Mouse (Mus musculus) spleen, postnatal 14 days (tissue): ENCODE results near the gene Pstpip1.

Source experiments
- DNase-seq, 2 experiments: peaks; one replicate each; pipeline ENCODE4 v3.0.0; 2021 to 2022; ENCODE audit warnings: low spot score in 2 of 2

The Pstpip1 gene

DNA sequence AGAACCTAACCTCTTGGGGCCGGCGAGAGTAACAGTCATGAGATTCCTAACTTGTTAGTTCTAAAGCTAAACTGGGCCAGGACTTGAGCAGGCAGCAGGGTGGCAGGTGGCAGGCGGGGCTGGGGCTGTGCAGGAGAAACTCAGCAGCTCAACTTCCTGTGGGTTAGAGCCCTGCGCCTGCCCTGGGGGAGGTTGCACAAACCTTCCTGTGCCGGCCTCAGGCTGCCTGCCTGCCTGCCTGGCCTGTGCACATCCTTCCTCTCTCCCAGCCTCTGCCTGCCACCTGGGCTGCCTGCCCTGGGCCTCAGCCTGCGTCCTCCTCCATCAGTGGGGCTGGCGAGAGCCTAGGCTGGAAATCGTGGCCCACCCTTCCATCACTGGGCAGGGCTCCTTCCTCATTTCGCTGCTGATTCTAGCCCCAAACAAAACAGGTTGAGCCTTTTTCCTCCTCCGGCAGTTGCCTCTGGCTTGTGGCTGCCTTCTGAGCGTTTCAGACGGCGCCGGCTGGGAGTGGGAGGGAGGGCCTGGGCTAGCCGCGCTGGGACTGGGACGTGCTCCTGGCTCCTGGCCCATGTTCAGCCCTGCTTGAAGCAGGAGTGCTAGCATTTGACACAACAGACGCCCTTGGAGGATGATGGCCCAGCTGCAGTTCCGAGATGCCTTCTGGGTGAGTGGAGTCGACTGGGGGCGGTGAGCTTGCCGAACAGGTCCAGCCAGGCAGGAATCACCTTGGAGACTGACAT lies at the start of gene Pstpip1:
Gene Pstpip1, plus strand, starts transcription at position 185 of the 743 bp plus-strand sequence.
- peak; percentile 53 to 58 for DNase-seq

DNA sequence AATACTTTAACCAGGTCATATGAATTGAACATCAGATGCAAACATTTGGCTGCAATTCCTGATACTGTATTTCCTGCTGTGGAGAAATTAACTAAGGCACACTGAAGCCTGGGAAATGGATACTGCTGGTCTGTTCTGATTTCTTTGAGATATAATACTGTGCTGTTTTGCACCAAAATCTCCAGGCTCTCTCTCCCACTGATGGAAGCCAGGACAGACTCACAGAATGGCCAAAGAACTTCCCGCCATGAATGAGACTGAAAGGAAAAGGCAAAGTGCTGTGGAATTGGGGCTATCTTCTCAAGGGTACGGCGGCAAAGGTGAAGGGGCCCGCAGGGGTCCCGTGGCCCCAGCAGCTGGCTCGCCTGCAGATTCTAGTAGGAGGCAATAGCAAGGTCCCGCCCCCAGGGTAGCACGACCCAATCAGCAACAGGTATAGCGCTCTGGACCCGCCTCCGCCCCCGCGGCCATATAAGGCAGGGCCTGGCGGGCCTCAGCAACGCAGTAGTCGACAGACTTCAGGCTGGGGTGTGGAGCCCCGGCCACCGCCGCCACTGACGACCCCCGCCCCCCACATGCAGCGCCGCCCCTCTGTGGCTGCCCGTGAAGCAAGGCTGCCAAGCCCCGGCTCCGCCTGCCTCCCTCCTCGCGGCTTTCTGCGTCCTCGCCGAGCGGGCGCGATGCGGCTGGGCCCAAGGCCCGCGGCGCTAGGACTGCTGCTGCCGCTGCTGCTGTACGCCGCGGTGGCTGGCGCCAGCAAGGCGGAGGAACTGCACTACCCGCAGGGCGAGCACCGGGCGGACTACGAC lies 48.2 kb upstream of the Pstpip1 start, which contains the start of gene Rcn2:
Gene Rcn2, plus strand, starts transcription at position 474 of the 809 bp plus-strand sequence.
- DNase-seq = peak; percentile 90 to 93

DNA sequence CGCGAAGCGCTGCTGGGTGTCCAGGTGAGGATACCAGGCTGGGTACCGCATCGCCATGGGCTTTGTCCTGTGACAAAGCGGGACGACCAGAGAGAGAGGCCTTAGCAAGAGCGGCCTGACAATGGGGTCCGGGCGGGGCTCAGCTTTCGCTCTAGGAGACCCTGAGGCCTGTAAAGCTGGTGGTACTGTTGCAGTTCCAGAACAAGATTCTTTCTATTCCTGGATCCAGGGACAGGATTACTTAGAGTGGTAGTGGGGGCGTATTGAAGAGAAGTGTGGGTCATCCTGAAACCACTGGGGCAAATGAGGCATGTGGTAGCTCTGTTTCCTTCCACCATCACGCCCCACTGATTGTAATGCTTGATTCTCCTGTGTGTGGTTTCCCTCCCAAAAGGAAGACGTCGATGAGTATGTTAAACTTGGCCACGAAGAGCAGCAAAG lies 47.6 kb upstream of the Pstpip1 start:
- DNase-seq = no peak

DNA sequence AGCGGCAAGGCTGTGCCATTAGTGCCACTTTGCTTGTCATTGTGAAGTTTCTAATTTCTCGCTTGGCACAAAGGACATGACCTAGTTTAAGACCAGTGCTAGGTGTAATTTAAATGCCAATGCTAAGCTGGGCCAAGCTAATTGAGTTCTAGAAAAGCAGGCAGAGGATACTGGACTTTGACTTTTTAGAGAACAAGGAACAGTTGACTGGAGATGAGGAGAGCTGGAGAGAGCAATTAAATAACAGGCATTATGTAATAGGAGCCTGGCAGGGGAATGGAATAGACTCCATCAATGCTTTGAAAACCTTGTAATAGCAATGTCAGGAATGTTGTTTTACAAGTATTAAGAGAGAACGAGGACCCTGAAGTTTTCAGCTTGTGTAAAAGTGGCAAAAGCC lies 36.0 kb upstream of the Pstpip1 start:
- no peak for DNase-seq

DNA sequence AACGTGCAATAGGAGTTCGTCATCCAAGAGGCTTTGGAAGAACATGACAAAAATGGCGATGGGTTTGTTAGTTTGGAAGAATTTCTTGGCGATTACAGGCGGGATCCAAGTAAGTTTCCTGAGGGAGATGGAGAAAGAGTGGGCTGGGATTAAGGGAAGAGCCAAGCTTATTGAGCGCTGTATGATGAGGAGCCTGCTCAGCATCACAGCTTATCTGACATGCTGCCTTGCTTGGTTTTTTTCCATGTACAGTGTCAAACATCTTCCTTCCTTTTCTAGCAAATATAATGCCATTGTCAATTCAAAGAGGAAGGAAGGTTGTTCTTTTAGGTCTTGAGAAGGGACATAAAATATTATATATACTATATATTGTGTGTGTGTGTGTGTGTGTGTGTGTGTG lies 33.6 kb upstream of the Pstpip1 start:
- no peak for DNase-seq

DNA sequence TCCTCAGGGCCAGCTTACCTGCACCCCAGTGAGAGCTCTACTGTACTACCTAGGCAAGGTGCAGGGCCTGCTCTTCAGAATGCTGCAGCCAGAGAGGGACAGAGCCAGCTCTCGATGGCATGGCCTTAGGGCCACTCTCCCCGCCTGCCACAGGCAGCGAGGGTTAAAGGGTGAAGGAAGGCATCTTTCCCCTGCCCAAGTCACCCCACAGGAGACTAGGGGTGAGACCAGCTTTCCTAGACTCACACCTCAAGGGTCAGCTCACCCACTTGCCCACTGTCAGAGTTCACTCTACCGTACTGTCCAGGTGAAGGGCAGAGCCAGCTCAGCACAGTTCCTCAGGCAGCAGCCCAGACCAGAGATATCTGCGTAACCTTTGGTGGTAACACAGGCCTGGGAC lies 27.4 kb upstream of the Pstpip1 start:
- no peak for DNase-seq

DNA sequence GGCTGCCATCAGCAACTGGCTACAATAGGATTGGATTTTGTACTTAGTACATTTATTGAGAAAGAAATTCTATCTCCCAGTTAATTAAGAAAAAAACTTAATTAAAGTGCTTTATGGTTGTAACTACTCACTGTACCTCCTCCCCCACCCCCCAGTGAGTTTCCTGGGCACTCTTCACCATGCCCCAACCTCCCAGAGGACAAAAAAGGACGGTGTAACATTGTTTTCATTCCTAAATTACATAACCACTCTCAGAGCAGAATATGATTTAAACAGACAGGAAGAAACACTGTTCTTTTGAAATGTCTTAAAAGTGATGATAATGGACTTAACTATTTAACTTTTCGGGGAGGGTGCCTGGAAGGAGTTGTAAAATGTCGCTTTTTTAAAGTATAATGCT lies 24.8 kb upstream of the Pstpip1 start:
- no peak for DNase-seq

DNA sequence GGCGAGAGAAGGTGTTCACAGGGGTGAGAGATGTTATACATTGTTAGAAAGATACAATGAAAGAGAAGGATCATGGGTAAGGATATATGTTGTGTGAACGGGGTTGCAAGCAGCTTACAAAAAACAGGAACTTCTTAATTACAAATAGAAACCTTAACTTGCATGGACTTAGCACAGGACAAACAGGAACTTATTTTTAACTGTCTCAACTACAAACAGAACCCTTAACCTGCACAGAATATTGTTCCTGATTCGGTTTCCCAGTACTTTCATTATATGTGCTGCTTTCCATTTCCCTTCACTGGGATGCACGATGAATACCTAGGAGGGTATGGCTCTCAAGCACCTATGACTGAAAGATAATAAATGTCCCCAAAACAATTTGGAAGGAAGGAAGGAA lies 21.8 kb upstream of the Pstpip1 start:
- no peak for DNase-seq

DNA sequence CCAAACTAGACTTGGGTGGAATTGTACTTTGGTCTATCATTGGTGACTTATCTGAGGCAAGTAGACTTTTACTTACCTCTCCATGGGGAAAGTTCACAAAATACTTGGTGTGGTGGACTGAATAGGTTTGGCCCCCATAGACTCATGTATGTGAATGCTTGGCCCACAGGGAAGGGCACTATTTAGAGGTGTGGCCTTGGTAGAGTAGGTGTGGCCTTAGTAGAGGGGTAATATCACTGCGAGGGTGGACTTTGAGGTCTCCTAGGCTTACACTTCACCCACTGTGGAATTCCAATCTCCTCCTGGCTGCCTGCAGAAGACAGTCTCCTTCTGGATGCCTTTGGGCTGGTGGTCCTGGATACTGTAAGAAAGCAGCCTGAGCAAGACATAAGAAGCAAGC lies 21.1 kb upstream of the Pstpip1 start:
- no peak for DNase-seq

DNA sequence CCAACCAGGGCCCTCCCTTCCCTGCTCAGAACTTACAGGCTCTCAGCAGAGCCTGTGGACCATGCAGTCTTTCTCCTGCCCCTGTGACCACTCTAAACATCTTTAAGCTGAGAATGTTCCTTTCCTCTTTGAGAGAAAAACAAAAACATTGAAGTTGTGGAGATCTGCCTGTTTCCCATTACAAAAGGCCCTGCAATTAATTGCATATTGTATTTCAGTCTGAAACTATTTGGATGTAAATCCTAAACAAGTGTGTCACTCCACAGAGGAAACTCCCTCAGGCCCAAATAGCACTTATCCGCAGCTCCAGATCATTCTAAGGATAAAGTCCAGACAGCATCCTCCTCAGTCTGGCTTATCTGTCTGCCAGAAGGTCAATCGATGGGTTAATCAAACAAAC lies 16.9 kb upstream of the Pstpip1 start:
- no peak for DNase-seq

DNA sequence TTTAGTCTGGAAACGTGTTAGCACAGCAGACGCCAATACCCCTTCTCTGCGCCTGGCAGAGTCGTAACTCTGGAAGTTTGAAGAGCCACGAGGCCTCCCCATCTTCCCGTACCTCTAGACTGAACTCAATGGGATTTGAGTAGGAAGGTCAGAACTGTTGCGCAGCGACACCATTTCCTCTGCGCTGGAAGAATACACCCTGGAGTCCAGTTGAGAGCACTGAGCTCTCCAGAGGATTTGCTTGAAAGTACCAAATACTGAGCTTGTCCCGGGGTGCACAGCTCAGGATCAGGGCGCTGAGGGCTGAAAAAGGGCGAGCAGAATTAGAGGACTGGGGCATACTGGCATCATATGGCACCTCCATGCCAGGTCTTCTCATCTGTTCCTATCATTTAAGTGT lies 14.9 kb upstream of the Pstpip1 start:
- no peak for DNase-seq

DNA sequence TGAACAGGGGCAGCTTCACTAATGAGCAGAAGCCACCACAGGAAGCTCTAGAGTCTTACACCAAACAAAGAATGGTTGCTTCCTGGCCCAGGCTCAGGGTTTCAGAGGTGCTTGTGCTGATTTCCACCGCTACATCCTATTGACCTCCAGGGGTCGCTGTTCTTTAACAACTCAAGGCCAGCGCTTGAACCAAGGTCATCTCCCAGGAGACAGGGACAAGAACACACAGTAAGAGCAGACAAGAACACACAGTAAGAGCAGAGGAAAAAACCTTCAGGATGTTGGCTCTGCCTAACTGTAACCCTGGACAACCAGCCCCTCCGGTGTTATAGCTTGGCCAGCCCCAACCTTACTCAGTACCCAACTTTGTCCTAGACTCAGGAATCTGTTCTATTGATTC lies 14.5 kb upstream of the Pstpip1 start:
- peak in 1 of 2 experiments; percentile 47 for DNase-seq

DNA sequence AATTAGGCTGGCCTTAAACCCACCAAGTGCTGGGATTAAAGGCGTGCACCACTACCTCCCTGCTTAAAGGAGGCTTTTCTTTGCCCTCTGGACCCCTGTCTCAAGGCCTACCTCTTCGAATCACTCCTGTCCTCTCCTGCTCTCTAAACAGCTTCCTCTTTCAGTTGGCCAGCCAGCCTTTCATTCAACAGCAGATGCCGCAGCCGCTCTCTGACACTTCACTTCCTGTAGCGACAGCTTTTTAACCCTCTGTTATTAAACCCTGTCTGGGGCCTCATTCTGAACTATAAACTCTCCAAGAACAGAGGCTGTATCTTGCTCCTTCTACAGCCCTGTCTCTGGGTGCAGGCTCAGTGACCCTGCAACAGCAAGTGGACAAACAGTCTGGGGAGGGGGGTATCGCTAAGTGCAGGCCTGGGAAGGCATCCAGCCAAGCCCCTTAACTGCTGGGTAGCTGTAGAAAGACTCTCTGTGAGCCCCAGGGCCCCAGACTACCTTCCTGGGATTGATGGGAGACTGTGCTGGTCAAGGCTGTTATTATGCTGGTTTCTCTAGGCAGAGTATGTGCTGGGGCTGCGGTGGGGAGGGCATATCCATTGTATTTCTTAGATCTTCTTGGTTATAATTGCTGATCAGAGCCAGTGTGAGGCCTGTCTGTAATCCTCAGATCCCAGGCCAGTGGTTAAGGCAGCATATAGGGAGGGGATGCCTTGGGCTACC lies 13.7 kb upstream of the Pstpip1 start:
- DNase-seq = peak in 1 of 2 experiments; percentile 45

DNA sequence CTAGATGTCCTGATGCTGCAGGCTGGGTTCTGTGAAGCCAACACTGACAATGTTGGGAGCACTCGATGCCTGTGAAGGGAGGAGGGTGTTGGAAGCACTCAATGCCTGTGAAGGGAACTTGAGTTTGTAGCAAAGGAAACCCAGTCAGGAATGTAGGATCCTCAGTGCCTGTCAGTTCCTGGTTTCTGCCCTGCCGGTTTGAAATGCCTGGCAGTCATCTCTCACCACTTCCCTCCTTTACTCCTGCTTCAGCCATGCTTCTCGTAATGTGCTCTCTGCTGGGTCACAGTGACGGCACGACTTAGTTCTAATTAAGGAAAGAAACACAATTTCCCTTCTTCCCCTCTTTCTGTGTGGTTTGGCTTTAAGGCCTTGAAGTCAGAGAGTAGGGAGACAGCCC lies 10.2 kb upstream of the Pstpip1 start:
- no peak for DNase-seq

DNA sequence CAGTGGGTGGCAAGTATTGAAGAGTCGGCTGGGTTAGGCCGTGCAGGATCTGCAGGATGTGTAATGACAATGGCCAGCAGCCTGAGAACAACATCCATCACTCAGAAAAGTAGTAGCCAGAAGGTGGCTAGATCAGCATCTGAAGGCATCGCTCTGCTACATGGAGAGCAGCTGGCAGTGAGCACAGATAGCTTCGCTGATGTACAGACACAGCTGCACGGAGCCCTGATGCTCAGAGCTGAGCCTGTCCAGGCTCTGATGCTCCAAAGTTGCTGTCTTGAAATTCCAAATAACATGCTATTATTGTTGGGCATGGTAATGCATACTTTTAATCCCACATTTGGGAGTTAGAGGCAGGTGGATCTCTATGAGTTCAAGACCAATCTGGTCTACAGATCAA lies 3.2 kb upstream of the Pstpip1 start:
- no peak for DNase-seq

DNA sequence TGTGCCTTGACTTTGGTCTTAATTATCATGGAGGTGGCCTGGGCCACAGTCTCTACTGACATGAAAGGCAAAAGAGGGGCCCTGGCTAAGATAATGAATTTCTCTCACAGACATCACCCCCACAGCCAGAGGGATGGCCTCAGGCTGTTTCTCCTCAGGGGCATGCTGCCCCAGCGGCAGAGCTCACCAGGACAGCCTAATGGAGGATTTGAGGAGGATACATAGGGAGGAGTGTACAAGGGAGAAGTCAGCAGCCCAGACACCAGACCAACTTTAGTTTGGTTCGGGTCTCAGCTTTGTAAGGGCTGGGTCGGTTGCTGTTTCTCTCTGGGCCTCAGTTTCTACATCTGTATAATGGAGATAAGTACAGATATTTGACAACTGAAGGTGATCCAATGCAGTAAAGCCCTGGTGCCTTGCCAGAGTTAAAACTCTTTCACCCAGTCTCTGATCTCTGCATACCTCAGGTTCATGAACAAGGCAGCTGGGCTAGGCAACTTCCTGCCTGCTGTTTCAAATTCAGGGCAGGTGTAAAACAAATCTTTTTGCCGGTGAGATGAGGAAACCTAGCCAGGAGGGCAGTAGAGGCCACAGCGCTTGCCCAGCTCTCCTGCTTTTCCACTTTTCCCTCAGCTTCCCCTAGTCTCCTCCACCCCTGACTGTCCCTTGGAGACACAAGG lies 924 bp downstream of the Pstpip1 start:
- no peak for DNase-seq

DNA sequence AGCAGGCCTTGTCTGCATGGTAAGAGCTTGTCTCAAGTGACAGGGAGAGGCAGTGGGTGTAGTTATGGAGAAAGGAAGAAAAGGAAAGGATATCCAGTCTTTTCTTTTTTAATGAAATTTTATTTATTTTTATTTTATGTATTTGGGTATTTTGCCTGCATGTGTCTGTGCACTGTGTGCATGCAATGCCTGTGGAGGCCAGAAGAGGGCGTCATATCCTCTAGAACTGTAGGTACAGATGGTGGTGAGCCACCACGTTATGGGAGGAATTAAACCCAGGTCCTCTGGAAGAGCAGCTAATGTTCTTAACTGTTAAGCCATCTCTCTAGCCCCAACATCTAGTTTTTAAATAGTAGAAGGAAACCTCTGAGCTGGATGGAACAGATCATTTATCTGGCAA lies 2.3 kb downstream of the Pstpip1 start:
- DNase-seq = no peak

DNA sequence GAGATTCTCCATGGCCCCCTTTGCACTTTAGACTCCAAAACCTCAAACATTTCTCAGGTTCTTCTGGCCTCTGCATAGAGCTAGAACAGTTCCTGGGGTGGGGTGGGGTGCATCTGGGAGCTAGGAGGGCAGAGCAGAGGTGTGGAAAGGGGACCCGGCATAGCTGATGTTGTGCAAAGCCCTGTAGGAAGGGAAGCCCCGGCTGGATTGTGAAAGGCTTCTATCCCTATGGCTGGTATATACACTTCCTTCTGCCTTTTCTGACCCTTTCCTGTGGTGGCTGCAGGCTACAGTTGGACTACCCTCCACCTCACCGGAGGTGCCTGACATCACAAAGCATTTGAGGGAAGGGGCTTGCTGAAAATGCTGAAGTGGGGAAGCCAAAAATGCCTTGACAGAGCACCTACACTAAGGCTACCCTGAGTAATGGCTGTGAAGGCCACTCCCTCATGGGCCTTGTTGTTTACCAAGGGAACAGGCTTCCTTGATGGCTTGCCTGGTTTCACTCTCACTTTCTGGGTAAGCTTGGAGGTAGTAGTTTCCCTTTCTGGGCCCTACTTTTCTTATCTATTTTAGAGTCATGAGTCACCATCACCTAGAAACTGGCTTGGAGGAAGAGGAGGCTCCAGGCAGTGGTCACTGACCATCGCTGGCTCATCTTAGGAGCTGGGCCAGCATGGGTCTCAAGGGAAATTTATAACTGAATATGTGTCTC lies 8.0 kb downstream of the Pstpip1 start:
- DNase-seq = no peak

DNA sequence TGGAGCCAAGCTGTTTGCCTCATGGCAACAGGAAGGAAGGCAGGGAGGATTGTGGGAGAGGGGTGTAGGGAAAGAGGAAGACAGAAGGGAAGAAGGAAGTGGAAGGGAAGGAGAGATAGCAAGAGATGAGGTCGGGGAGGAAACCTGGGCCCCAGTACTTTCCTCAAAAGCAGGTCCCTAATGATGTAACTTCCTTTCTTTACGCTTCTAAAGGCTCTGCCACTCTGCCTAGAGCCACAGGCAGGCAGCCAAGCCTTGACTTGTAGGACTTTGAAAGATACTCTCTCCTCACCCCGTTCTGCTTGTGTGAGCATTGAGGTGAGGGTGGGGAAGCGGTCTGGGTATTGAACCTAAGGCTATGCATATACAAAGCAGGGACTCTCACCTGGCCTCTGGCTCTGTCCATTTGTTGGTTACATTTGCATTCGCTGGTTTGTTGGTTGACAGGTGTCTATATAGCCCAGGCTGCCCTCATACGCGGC lies 10.3 kb downstream of the Pstpip1 start:
- no peak for DNase-seq

DNA sequence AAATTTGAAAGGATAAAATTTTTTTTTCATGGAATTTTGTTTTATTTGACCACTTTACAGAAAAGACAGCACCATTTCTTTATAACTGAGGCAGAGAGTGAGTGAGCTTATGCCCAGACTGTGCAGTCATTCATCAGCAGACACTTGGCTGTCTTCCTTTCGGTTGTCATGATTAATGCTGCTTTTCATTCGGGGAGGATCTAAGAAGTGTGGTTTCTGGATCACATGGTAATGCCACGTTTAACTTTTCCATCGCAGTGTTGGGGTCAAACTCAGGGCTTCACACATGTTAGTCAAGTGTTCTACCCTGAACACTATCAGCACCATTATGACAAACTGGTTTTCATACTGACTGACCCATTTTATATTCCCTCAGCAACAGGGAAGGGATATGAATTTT lies 11.3 kb downstream of the Pstpip1 start:
- no peak for DNase-seq

DNA sequence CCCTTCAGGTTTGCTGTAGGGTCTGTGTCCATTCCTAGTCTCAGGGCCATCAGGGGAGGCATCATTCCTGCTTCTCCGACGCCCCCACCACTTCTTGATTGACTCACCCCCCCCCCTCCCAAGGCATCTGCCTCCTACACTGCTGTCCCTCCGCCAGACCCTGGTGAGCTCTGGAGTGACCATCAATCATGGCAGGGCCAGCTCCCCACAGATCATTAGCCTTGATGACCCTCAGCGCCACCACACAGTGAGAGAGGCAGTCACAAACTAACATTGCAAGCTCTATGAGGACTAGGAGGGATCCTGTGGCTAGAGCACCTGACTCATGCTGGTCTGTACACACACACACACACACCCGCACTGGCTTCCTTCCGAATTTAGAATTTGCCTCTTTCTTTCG lies 15.2 kb downstream of the Pstpip1 start:
- DNase-seq = no peak
